Mouse (Mus musculus) limb, embryonic 11.5 days (tissue): ENCODE data around the gene Tcp1. TPM values are rescaled to one million over a fixed set of nuclear protein-coding genes. Genes with fewer than 3 reads are reported as not detected.
"Not testable (repeated sequence)": the region's sequence is repeated elsewhere in the genome, so short reads cannot be mapped to it uniquely, and the experiment has no call there.

Experiments used
- ATAC-seq: fragments of 200-750 bp; cut with Nextera tagmentation; 2 replicates; pipeline ENCODE4 v1.8.0; 2017; ENCODE audit warnings: low read depth; ENCODE audit not compliant: insufficient number of reproducible peaks, low FRiP score, low TSS enrichment
- DNase-seq: peaks from one replicate; pipeline ENCODE4 v3.0.0-alpha.2; 2015; ENCODE audit warnings: low spot score
- H3K27ac ChIP-seq: fragments of 300-500 bp; sonication (generic); replicated peaks from 2 replicates; pipeline ENCODE4 v1.5.1; 2014; ENCODE audit warnings: low read depth, mild to moderate bottlenecking, low read length
- H3K27me3 ChIP-seq: fragments of 300-500 bp; sonication (generic); 2 replicates; pipeline ENCODE4 v1.6.1; 2014; ENCODE audit warnings: mild to moderate bottlenecking, low read length, mixed read lengths; ENCODE audit not compliant: control insufficient read depth, insufficient read depth
- H3K36me3 ChIP-seq: fragments of 300-500 bp; sonication (generic); 2 replicates; pipeline ENCODE4 v1.6.1; 2014; ENCODE audit warnings: mild to moderate bottlenecking, low read length, moderate library complexity, mixed read lengths; ENCODE audit not compliant: control insufficient read depth, insufficient read depth
- H3K4me1 ChIP-seq: fragments of 300-500 bp; sonication (generic); 2 replicates; pipeline ENCODE4 v1.6.1; 2014; ENCODE audit warnings: low read length, mixed read lengths; ENCODE audit not compliant: control insufficient read depth, insufficient read depth
- H3K4me2 ChIP-seq: fragments of 300-500 bp; sonication (generic); 2 replicates; pipeline ENCODE4 v1.6.1; 2014; ENCODE audit warnings: low read depth, mild to moderate bottlenecking, moderate library complexity; ENCODE audit not compliant: severe bottlenecking
- H3K4me3 ChIP-seq: fragments of 300-500 bp; sonication (generic); 2 replicates; pipeline ENCODE4 v1.5.1; 2014; ENCODE audit warnings: low read depth, low read length
- H3K9ac ChIP-seq: fragments of 300-500 bp; sonication (generic); 2 replicates; pipeline ENCODE4 v1.6.1; 2014; ENCODE audit warnings: mild to moderate bottlenecking, low read length
- H3K9me3 ChIP-seq: fragments of 300-500 bp; sonication (generic); 2 replicates; pipeline ENCODE4 v1.6.1; 2016; ENCODE audit warnings: low read length; ENCODE audit not compliant: control insufficient read depth
- WGBS: fragments of 180-500 bp; shearing (Covaris S2); extraction: QIAGEN DNeasy Blood & Tissue Kit; methylation state at CpG from one replicate; pipeline ENCODE4 v1.1.7; 2014; 5-methylcytosine and 5-hydroxymethylcytosine counted together
- polyA plus RNA-seq: library from polyadenylated mRNA; unstranded; fragments of >200 nt; fragmentation: Nextera tagmentation; extraction: Ambion mirVana; gene quantifications from 2 replicates; pipeline ENCODE4 v1.2.1, GENCODE M21; 2014

Gene Tcp1
- polyA plus RNA-seq, 1 experiment from 2014 or later, result 600 TPM

- Histone ChIP-seq H3K4me1 (no peaks in the 10 kb centered on the region), H3K9ac (no peak overlapping the region), H3K4me2 (no peak overlapping the region), H3K4me3 (no peak overlapping the region), H3K27me3 (no peaks in the 10 kb centered on the region), H3K36me3 (peaks cover 32% of the 10 kb centered on the region), H3K9me3 (no peaks in the 10 kb centered on the region), H3K27ac (no peak overlapping the region)
- DNase-seq (no peak), ATAC-seq (no peak)
- 92% methylated on average over 3 of the region's 3 CpGs for WGBS
Observed at GRCm38 (mm10) chr17:12925001-12925400, 9.5 kb downstream of the Tcp1 start.

GRCm38 (mm10) chr17:12925703-12926180, 10.2 kb downstream of the Tcp1 start:
- no peak overlapping the region for H3K4me2 ChIP-seq
- ATAC-seq (no peak), DNase-seq (no peak)
- 86% methylated on average over 8 of the region's 8 CpGs for WGBS
- no peaks in the 10 kb centered on the region for H3K9me3 ChIP-seq
- H3K27me3 ChIP-seq, result no peaks in the 10 kb centered on the region
- no peak overlapping the region for H3K9ac ChIP-seq
- peaks cover 25% of the 10 kb centered on the region for H3K36me3 ChIP-seq
- no peak overlapping the region for H3K4me3 ChIP-seq
- no peaks in the 10 kb centered on the region for H3K4me1 ChIP-seq
- H3K27ac ChIP-seq, result no peak overlapping the region

- H3K9ac ChIP-seq, result not testable (repeated sequence)
Observed at GRCm38 (mm10) chr17:12931576-12931975, 16.1 kb downstream of the Tcp1 start.

GRCm38 (mm10) chr17:12935719-12936118, 20.2 kb downstream of the Tcp1 start:
- ATAC-seq (no peak), DNase-seq (no peak)
- H3K4me2 ChIP-seq, result no peak overlapping the region
- H3K9me3 ChIP-seq, result no peaks in the 10 kb centered on the region
- 64% methylated on average over 4 of the region's 4 CpGs for WGBS
- H3K36me3 ChIP-seq, result no peaks in the 10 kb centered on the region
- H3K9ac ChIP-seq, result no peak overlapping the region
- H3K4me3 ChIP-seq, result no peak overlapping the region
- H3K4me1 ChIP-seq, result 0 out of 2 replicates have a peak, but pooled peaks cover 5% of the 10 kb centered on the region
- H3K27me3 ChIP-seq, result no peaks in the 10 kb centered on the region
- H3K27ac ChIP-seq, result no peak overlapping the region

More at GRCm38 (mm10) chr17:12931576-12931975, 16.1 kb downstream of the Tcp1 start:
- 80% methylated on average over 5 of the region's 5 CpGs for WGBS
- H3K4me3 ChIP-seq, H3K27ac ChIP-seq, H3K9me3 ChIP-seq, H3K4me1 ChIP-seq, H3K27me3 ChIP-seq, H3K36me3 ChIP-seq, H3K4me2 ChIP-seq, ATAC-seq, DNase-seq: not testable (repeated sequence)

- 86% methylated on average over 2 of the region's 2 CpGs for WGBS
- H3K9ac ChIP-seq, result no peak overlapping the region
- H3K4me2 ChIP-seq, result no peak overlapping the region
- no peak overlapping the region for H3K4me3 ChIP-seq
- H3K27ac ChIP-seq, result no peak overlapping the region
- H3K4me1 ChIP-seq, result 0 out of 2 replicates have a peak, but pooled peaks cover 5% of the 10 kb centered on the region
- no peaks in the 10 kb centered on the region for H3K9me3 ChIP-seq
- no peaks in the 10 kb centered on the region for H3K27me3 ChIP-seq
- DNase-seq (no peak), ATAC-seq (no peak)
- no peaks in the 10 kb centered on the region for H3K36me3 ChIP-seq
Observed at GRCm38 (mm10) chr17:12937412-12937970, 22.0 kb downstream of the Tcp1 start.

- WGBS, result 61% methylated on average over 2 of the region's 2 CpGs
- H3K27ac ChIP-seq, result no peak overlapping the region
Observed at GRCm38 (mm10) chr17:12938077-12938476, 22.6 kb downstream of the Tcp1 start.

GRCm38 (mm10) chr17:12939377-12940148, 24.1 kb downstream of the Tcp1 start:
- peak overlapping the region; percentile 53 for H3K4me2 ChIP-seq
- not testable (repeated sequence) for H3K9ac ChIP-seq

More at GRCm38 (mm10) chr17:12938077-12938476, 22.6 kb downstream of the Tcp1 start:
- DNase-seq (no peak), ATAC-seq (no peak)
- Histone ChIP-seq H3K9ac (no peak overlapping the region), H3K9me3 (no peaks in the 10 kb centered on the region), H3K4me1 (0 out of 2 replicates have a peak, but pooled peaks cover 5% of the 10 kb centered on the region), H3K4me2 (no peak overlapping the region), H3K4me3 (no peak overlapping the region), H3K36me3 (no peaks in the 10 kb centered on the region), H3K27me3 (no peaks in the 10 kb centered on the region)

GRCm38 (mm10) chr17:12940151-12940805, 24.8 kb downstream of the Tcp1 start, which contains the start of gene Acat3:
TSS of gene Acat3 (minus strand) at chr17:12940600.
- Histone ChIP-seq H3K4me3 (peak within 1 kb of the TSS; percentile 16), H3K9me3 (no peaks in the 10 kb centered on the region), H3K27ac (no peak within 1 kb of the TSS), H3K27me3 (no peaks in the 10 kb centered on the region), H3K4me2 (peak within 1 kb of the TSS; percentile 53), H3K36me3 (peaks cover 5% of the 10 kb centered on the region; the same call in 1 of the 2 replicates), H3K4me1 (0 out of 2 replicates have a peak, but pooled peaks cover 5% of the 10 kb centered on the region), H3K9ac (no peak within 1 kb of the TSS)
- DNase-seq, result no peak
- WGBS, result 19% methylated on average over 27 of the region's 27 CpGs
- ATAC-seq, result peak; percentile 71

More at GRCm38 (mm10) chr17:12939377-12940148, 24.1 kb downstream of the Tcp1 start:
- H3K27me3 ChIP-seq, DNase-seq, H3K36me3 ChIP-seq, H3K4me1 ChIP-seq, H3K9me3 ChIP-seq, H3K27ac ChIP-seq, H3K4me3 ChIP-seq, ATAC-seq: not testable (repeated sequence)
- 61% methylated on average over 2 of the region's 12 CpGs for WGBS
